Mouse (Mus musculus) kidney, postnatal 0 days (tissue): ENCODE results near the gene Glis2. TPM values are rescaled to one million over a fixed set of nuclear protein-coding genes. Genes with fewer than 3 reads are reported as not detected.
A peak's percentile ranks its signal among the peaks of the same experiment; 100 is the strongest.

Source experiments
- ATAC-seq: fragments of 200-750 bp; cut with Nextera tagmentation; replicated peaks from 2 replicates; pipeline ENCODE4 v1.8.0; 2017; ENCODE audit warnings: low read depth, moderate number of reproducible peaks, moderate TSS enrichment, moderate library complexity; ENCODE audit not compliant: low FRiP score
- DNase-seq: peaks from one replicate; pipeline ENCODE4 v3.0.0-alpha.2; 2016; ENCODE audit warnings: low spot score
- H3K27ac ChIP-seq: fragments of 300-500 bp; sonication (generic); 2 replicates; pipeline ENCODE4 v1.5.1; 2014; ENCODE audit warnings: mild to moderate bottlenecking
- H3K27me3 ChIP-seq: fragments of 300-500 bp; sonication (generic); 2 replicates; pipeline ENCODE4 v1.6.1; 2014; ENCODE audit warnings: low read length, mixed read lengths; ENCODE audit not compliant: insufficient read depth
- H3K36me3 ChIP-seq: fragments of 300-500 bp; sonication (generic); 2 replicates; pipeline ENCODE4 v1.6.1; 2014; ENCODE audit warnings: low read length, mixed read lengths; ENCODE audit not compliant: insufficient read depth
- H3K4me1 ChIP-seq: fragments of 300-500 bp; sonication (generic); replicated peaks from 2 replicates; pipeline ENCODE4 v1.6.1; 2014; ENCODE audit warnings: antibody characterized with exemption, low read length, mixed read lengths; ENCODE audit not compliant: insufficient read depth
- H3K4me2 ChIP-seq: fragments of 300-500 bp; sonication (generic); 2 replicates; pipeline ENCODE4 v1.6.1; 2014; ENCODE audit warnings: mild to moderate bottlenecking, low read length, moderate library complexity, mixed read lengths
- H3K4me3 ChIP-seq: fragments of 300-500 bp; sonication (generic); replicated peaks from 2 replicates; pipeline ENCODE4 v1.5.1; 2014; ENCODE audit warnings: low read depth, low read length
- H3K9ac ChIP-seq: fragments of 300-500 bp; sonication (generic); 2 replicates; pipeline ENCODE4 v1.6.1; 2014; ENCODE audit warnings: low read depth, low read length
- H3K9me3 ChIP-seq: fragments of 300-500 bp; sonication (generic); replicated peaks from 2 replicates; pipeline ENCODE4 v1.6.1; 2016; ENCODE audit warnings: low read length, inconsistent platforms, mixed read lengths
- CTCF ChIP-seq: IDR thresholded peaks from 2 replicates; pipeline ENCODE4 v1.5.1; 2016; ENCODE audit warnings: antibody characterized with exemption, low read depth, mild to moderate bottlenecking, moderate library complexity
- WGBS: fragments of 180-500 bp; shearing (Covaris S2); extraction: QIAGEN DNeasy Blood & Tissue Kit; methylation state at CpG from one replicate; pipeline ENCODE4 v1.1.7; 2014; 5-methylcytosine and 5-hydroxymethylcytosine counted together
- polyA plus RNA-seq: library from polyadenylated mRNA; unstranded; fragments of >200 nt; fragmentation: Nextera tagmentation; extraction: Ambion mirVana; gene quantifications from 2 replicates; pipeline ENCODE4 v1.2.1, GENCODE M21; 2015

Glis2 gene
- polyA plus RNA-seq, 1 experiment from 2014 or later, result 74.6 TPM

GRCm38 (mm10) chr16:4655251-4655734 is 60.8 kb downstream of the Glis2 start:
- Histone ChIP-seq H3K9me3 (no peaks in the 10 kb centered on the region), H3K4me1 (peaks cover 28% of the 10 kb centered on the region; the same call in 1 of the 2 replicates), H3K4me2 (no peak overlapping the region), H3K4me3 (no peak overlapping the region), H3K27ac (peak overlapping the region; percentile 78), H3K27me3 (no peaks in the 10 kb centered on the region), H3K36me3 (peaks cover 24% of the 10 kb centered on the region; the same call in 1 of the 2 replicates), H3K9ac (no peak overlapping the region)
- 60% methylated on average over 4 of the region's 4 CpGs for WGBS
- ATAC-seq, result 0 out of 2 replicates have a peak, but pooled peaks have one; percentile 6
- peak; percentile 44 for DNase-seq
- peak; percentile 60 for TF ChIP-seq CTCF

- Histone ChIP-seq H3K27me3 (no peaks in the 10 kb centered on the region), H3K9ac (peak overlapping the region; percentile 47), H3K4me2 (no peak overlapping the region), H3K27ac (peak overlapping the region; percentile 78), H3K9me3 (no peaks in the 10 kb centered on the region), H3K36me3 (peaks cover 21% of the 10 kb centered on the region; the same call in 1 of the 2 replicates), H3K4me3 (no peak overlapping the region), H3K4me1 (peaks cover 28% of the 10 kb centered on the region; the same call in 1 of the 2 replicates)
- WGBS, result 32% methylated on average over 11 of the region's 11 CpGs
- ATAC-seq (peak; percentile 1; the same call in 1 of the 2 replicates), DNase-seq (peak; percentile 59)
- peak; percentile 36; the same call in 1 of the 2 replicates for TF ChIP-seq CTCF
Measured at GRCm38 (mm10) chr16:4655764-4656570, 61.5 kb downstream of the Glis2 start.

- 0 out of 2 replicates have a peak, but pooled peaks have one; percentile 11 for ATAC-seq
Measured at GRCm38 (mm10) chr16:4656571-4657081, 62.1 kb downstream of the Glis2 start.

GRCm38 (mm10) chr16:4658781-4659245 is 64.3 kb downstream of the Glis2 start:
- no peak for TF ChIP-seq CTCF
- peak; percentile 85 for DNase-seq
- Histone ChIP-seq H3K27ac (peak overlapping the region; percentile 74), H3K4me2 (peak overlapping the region; percentile 8; the same call in 1 of the 2 replicates), H3K4me1 (peaks cover 28% of the 10 kb centered on the region; the same call in 1 of the 2 replicates), H3K27me3 (no peaks in the 10 kb centered on the region), H3K9me3 (no peaks in the 10 kb centered on the region), H3K9ac (peak overlapping the region; percentile 38; the same call in 1 of the 2 replicates), H3K36me3 (peaks cover 6% of the 10 kb centered on the region; the same call in 1 of the 2 replicates), H3K4me3 (no peak overlapping the region)
- 20% methylated on average over 11 of the region's 11 CpGs for WGBS
- peak; percentile 81 for ATAC-seq

More at GRCm38 (mm10) chr16:4656571-4657081, 62.1 kb downstream of the Glis2 start:
- DNase-seq, result no peak
- no peak for TF ChIP-seq CTCF
- Histone ChIP-seq H3K4me1 (peaks cover 28% of the 10 kb centered on the region; the same call in 1 of the 2 replicates), H3K27me3 (no peaks in the 10 kb centered on the region), H3K27ac (peak overlapping the region; percentile 78), H3K4me3 (no peak overlapping the region), H3K9me3 (no peaks in the 10 kb centered on the region), H3K4me2 (no peak overlapping the region), H3K9ac (peak overlapping the region; percentile 47), H3K36me3 (peaks cover 16% of the 10 kb centered on the region; the same call in 1 of the 2 replicates)
- 59% methylated on average over 9 of the region's 9 CpGs for WGBS

GRCm38 (mm10) chr16:4659326-4659725 is 64.8 kb downstream of the Glis2 start:
- peaks cover 6% of the 10 kb centered on the region; the same call in 1 of the 2 replicates for H3K36me3 ChIP-seq
- no peak overlapping the region for H3K9ac ChIP-seq
- TF ChIP-seq CTCF, result no peak
- H3K9me3 ChIP-seq, result no peaks in the 10 kb centered on the region
- H3K27ac ChIP-seq, result peak overlapping the region; percentile 74
- H3K27me3 ChIP-seq, result no peaks in the 10 kb centered on the region
- peaks cover 28% of the 10 kb centered on the region; the same call in 1 of the 2 replicates for H3K4me1 ChIP-seq
- no peak overlapping the region for H3K4me2 ChIP-seq
- ATAC-seq (no peak), DNase-seq (no peak)
- whole genome bisulfite sequencing, result 15% methylated on average over 2 of the region's 2 CpGs
- H3K4me3 ChIP-seq, result no peak overlapping the region

- Histone ChIP-seq H3K36me3 (peaks cover 6% of the 10 kb centered on the region; the same call in 1 of the 2 replicates), H3K9ac (no peak overlapping the region), H3K4me2 (no peak overlapping the region), H3K27ac (no peak overlapping the region), H3K27me3 (no peaks in the 10 kb centered on the region), H3K4me1 (peaks cover 14% of the 10 kb centered on the region; the same call in 1 of the 2 replicates), H3K9me3 (no peaks in the 10 kb centered on the region), H3K4me3 (no peak overlapping the region)
- no peak for TF ChIP-seq CTCF
- WGBS, result 28% methylated on average over 2 of the region's 2 CpGs
- DNase-seq, result no peak
- ATAC-seq, result no peak
Measured at GRCm38 (mm10) chr16:4661605-4662004, 67.1 kb downstream of the Glis2 start.
